Comparison of ENCODE assay signal across 10 mouse cellular contexts in genomic region chr4:135439904-135440522, GRCm38 (mm10). TPM values are rescaled to one million over a fixed set of nuclear protein-coding genes. Genes with fewer than 3 reads are reported as not detected.
DNase-seq lines count a peak whose midpoint lies in the region; ATAC-seq lines count a peak whose summit lies in the region.
"Had no signal": no experiment of that assay in that cellular context is flagged by ENCODE, and none has a peak within 500 bp of the region (broad histone marks: within the 10 kb centered on the region; RNA-seq: fewer than 3 reads in every experiment).

No protein-coding gene starts in this region.

- no peaks in the 10 kb centered on the region for H3K27me3 ChIP-seq in hindbrain, embryonic 11.5 days (ENCODE audit: control insufficient read depth, insufficient read depth, low read length)
- H3K27me3 ChIP-seq in hindbrain, embryonic 14.5 days (ENCODE audit: control insufficient read depth, insufficient read depth, low read length), result no peaks in the 10 kb centered on the region
- no peaks in the 10 kb centered on the region for H3K27me3 ChIP-seq in liver, embryonic 15.5 days
- H3K27me3 ChIP-seq: embryonic facial prominence, embryonic 12.5 days had no signal

- peak; percentile 57 for DNase-seq in hindbrain, embryonic 11.5 days (ENCODE audit: low spot score)
- DNase-seq in hindbrain, embryonic 14.5 days (ENCODE audit: low spot score), result no peak
- peak; percentile 81 for DNase-seq in MEL-GATA-1-ER (ENCODE audit: extremely low read depth, low read depth)
- peak; percentile 25 for DNase-seq in spleen, adult 12 weeks (ENCODE audit: low spot score)
- DNase-seq in layer of hippocampus, postnatal 36 days, result no peak
- no peak for DNase-seq in adrenal gland, adult 8-10 months

- H3K27ac ChIP-seq in hindbrain, embryonic 11.5 days (ENCODE audit: low read depth, low read length), result no peak overlapping the region
- H3K27ac ChIP-seq in hindbrain, embryonic 14.5 days, result no peak overlapping the region
- H3K27ac ChIP-seq in liver, embryonic 15.5 days (replicated peaks), result peak overlapping the region; percentile 94

- no peaks in the 10 kb centered on the region for H3K9me3 ChIP-seq in hindbrain, embryonic 11.5 days (ENCODE audit: control insufficient read depth, low read length)
- H3K9me3 ChIP-seq in hindbrain, embryonic 14.5 days (ENCODE audit: control insufficient read depth, low read length), result no peaks in the 10 kb centered on the region
- no peaks in the 10 kb centered on the region for H3K9me3 ChIP-seq in liver, embryonic 15.5 days (replicated peaks)
- H3K9me3 ChIP-seq: embryonic facial prominence, embryonic 12.5 days had no signal

- no peaks in the 10 kb centered on the region for H3K4me1 ChIP-seq in hindbrain, embryonic 11.5 days (replicated peaks; ENCODE audit: control insufficient read depth, insufficient read depth, low read length)
- peaks cover 5% of the 10 kb centered on the region; the same call in 1 of the 2 replicates for H3K4me1 ChIP-seq in hindbrain, embryonic 14.5 days (replicated peaks; ENCODE audit: control insufficient read depth, insufficient read depth, low read length)
- H3K4me1 ChIP-seq in liver, embryonic 15.5 days (replicated peaks), result peaks cover 51% of the 10 kb centered on the region
- H3K4me1 ChIP-seq: embryonic facial prominence, embryonic 12.5 days had no signal

- 58% methylated on average over 9 of the region's 9 CpGs for WGBS in hindbrain, embryonic 11.5 days
- WGBS in hindbrain, embryonic 14.5 days, result 61% methylated on average over 9 of the region's 9 CpGs
- WGBS in liver, embryonic 15.5 days (ENCODE audit: insufficient replicate concordance), result 10% methylated on average over 9 of the region's 9 CpGs

- no peaks in the 10 kb centered on the region for H3K36me3 ChIP-seq in hindbrain, embryonic 11.5 days (ENCODE audit: control insufficient read depth, insufficient read depth, low read length)
- H3K36me3 ChIP-seq in hindbrain, embryonic 14.5 days (replicated peaks; ENCODE audit: control insufficient read depth, insufficient read depth), result no peaks in the 10 kb centered on the region
- no peaks in the 10 kb centered on the region for H3K36me3 ChIP-seq in liver, embryonic 15.5 days (replicated peaks)
- H3K36me3 ChIP-seq: embryonic facial prominence, embryonic 12.5 days had no signal

- ATAC-seq in hindbrain, embryonic 11.5 days (ENCODE audit: low FRiP score), result no peak
- no peak for ATAC-seq in hindbrain, embryonic 14.5 days (ENCODE audit: low FRiP score)
- ATAC-seq in erythroid progenitor cell, adult 5-6 weeks (replicated peaks; ENCODE audit: low FRiP score, poor library complexity, severe bottlenecking), result peak; percentile 88
- ATAC-seq in liver, embryonic 15.5 days (ENCODE audit: insufficient read depth), result peak; percentile 76

- no peak overlapping the region for H3K9ac ChIP-seq in hindbrain, embryonic 11.5 days (ENCODE audit: low read depth, low read length)
- no peak overlapping the region for H3K9ac ChIP-seq in hindbrain, embryonic 14.5 days
- H3K9ac ChIP-seq in liver, embryonic 15.5 days, result no peak overlapping the region
- H3K9ac ChIP-seq: embryonic facial prominence, embryonic 12.5 days had no signal

- no peak overlapping the region for H3K4me2 ChIP-seq in hindbrain, embryonic 11.5 days (replicated peaks; ENCODE audit: low read depth, low read length)
- no peak overlapping the region for H3K4me2 ChIP-seq in hindbrain, embryonic 14.5 days (replicated peaks)
- H3K4me2 ChIP-seq in liver, embryonic 15.5 days, result peak overlapping the region; percentile 65

- H3K4me3 ChIP-seq in hindbrain, embryonic 11.5 days (ENCODE audit: low read depth, low read length), result no peak overlapping the region
- H3K4me3 ChIP-seq in hindbrain, embryonic 14.5 days (replicated peaks; ENCODE audit: low read length), result no peak overlapping the region
- H3K4me3 ChIP-seq in liver, embryonic 15.5 days (replicated peaks), result peak overlapping the region; percentile 29
- H3K4me3 ChIP-seq: myocyte had no signal

RNA-seq across cellular contexts. Expression of gene Rcan3, which starts 6.4 kb away (rescaled TPM):
- polyA plus RNA-seq in hindbrain, embryonic 11.5 days (2014; fragmentation: Nextera tagmentation; extraction: Ambion mirVana), result 11.0 and 13.9 TPM in 2 replicates
- 46.0 and 48.8 TPM in 2 replicates for polyA plus RNA-seq in hindbrain, embryonic 14.5 days (2014; fragmentation: Nextera tagmentation; extraction: Ambion mirVana)
- total RNA-seq in erythroid progenitor cell, adult 5-6 weeks (2015; ENCODE audit: low replicate concordance), result 8.0 and 10.8 TPM in 2 replicates
- total RNA-seq in erythroid progenitor cell, adult 5-6 weeks (2017; ENCODE audit: low replicate concordance), result 8.5 and 9.1 TPM in 2 replicates
- 3.1 and 3.4 TPM in 2 replicates for polyA plus RNA-seq in liver, embryonic 15.5 days (2015; fragmentation: Nextera tagmentation; extraction: Ambion mirVana)
- 10 to 100 TPM; 26.8 to 27.5 TPM for total RNA-seq in layer of hippocampus, postnatal 36 days (2021)
- total RNA-seq in adrenal gland, adult 8-10 months (2022), result 10 to 100 TPM; 19.1 to 33.0 (median 27.2) TPM

RNA-seq across cellular contexts. Expression of gene Ncmap, which starts 42.0 kb away (rescaled TPM):
- 0.75 TPM in 1 of 2 replicates, not detected in the other for polyA plus RNA-seq in hindbrain, embryonic 11.5 days (2014; fragmentation: Nextera tagmentation; extraction: Ambion mirVana)
- polyA plus RNA-seq in hindbrain, embryonic 14.5 days (2014; fragmentation: Nextera tagmentation; extraction: Ambion mirVana), result 0.90 and 1.0 TPM in 2 replicates
- total RNA-seq in erythroid progenitor cell, adult 5-6 weeks (2015; ENCODE audit: low replicate concordance), result not detected in 2 replicates
- not detected in 2 replicates for total RNA-seq in erythroid progenitor cell, adult 5-6 weeks (2017; ENCODE audit: low replicate concordance)
- polyA plus RNA-seq in liver, embryonic 15.5 days (2015; fragmentation: Nextera tagmentation; extraction: Ambion mirVana), result 0.12 TPM in 1 of 2 replicates, not detected in the other
- under 1 TPM; 0.47 to 0.56 TPM for total RNA-seq in layer of hippocampus, postnatal 36 days (2021)
- total RNA-seq in adrenal gland, adult 8-10 months (2022), result 1 to 10 TPM in 1 of 4 experiments, under 1 TPM in 3; 0.46 to 1.0 (median 0.67) TPM

RNA-seq across cellular contexts. Expression of gene Stpg1, which starts 54.6 kb away (rescaled TPM):
- 0.79 and 1.0 TPM in 2 replicates for polyA plus RNA-seq in hindbrain, embryonic 11.5 days (2014; fragmentation: Nextera tagmentation; extraction: Ambion mirVana)
- polyA plus RNA-seq in hindbrain, embryonic 14.5 days (2014; fragmentation: Nextera tagmentation; extraction: Ambion mirVana), result 0.20 and 0.29 TPM in 2 replicates
- not detected in 2 replicates for total RNA-seq in erythroid progenitor cell, adult 5-6 weeks (2015; ENCODE audit: low replicate concordance)
- total RNA-seq in erythroid progenitor cell, adult 5-6 weeks (2017; ENCODE audit: low replicate concordance), result not detected in 2 replicates
- not detected in 2 replicates for polyA plus RNA-seq in liver, embryonic 15.5 days (2015; fragmentation: Nextera tagmentation; extraction: Ambion mirVana)
- total RNA-seq in layer of hippocampus, postnatal 36 days (2021), result 1 to 10 TPM; 1.1 to 1.8 TPM
- 1 to 10 TPM in 2 of 4 experiments, under 1 TPM in 2; 0.84 to 1.8 (median 1.1) TPM for total RNA-seq in adrenal gland, adult 8-10 months (2022)
- polyA plus RNA-seq: myocyte had no signal

RNA-seq across cellular contexts. Expression of gene Nipal3, which starts 54.8 kb away (rescaled TPM):
- polyA plus RNA-seq in hindbrain, embryonic 11.5 days (2014; fragmentation: Nextera tagmentation; extraction: Ambion mirVana), result 2.7 and 5.8 TPM in 2 replicates
- polyA plus RNA-seq in hindbrain, embryonic 14.5 days (2014; fragmentation: Nextera tagmentation; extraction: Ambion mirVana), result 7.2 and 11.0 TPM in 2 replicates
- total RNA-seq in erythroid progenitor cell, adult 5-6 weeks (2015; ENCODE audit: low replicate concordance), result 7.1 and 7.9 TPM in 2 replicates
- total RNA-seq in erythroid progenitor cell, adult 5-6 weeks (2017; ENCODE audit: low replicate concordance), result 8.5 and 17.2 TPM in 2 replicates
- 3.1 and 3.9 TPM in 2 replicates for polyA plus RNA-seq in liver, embryonic 15.5 days (2015; fragmentation: Nextera tagmentation; extraction: Ambion mirVana)
- 10 to 100 TPM; 78.2 to 85.6 TPM for total RNA-seq in layer of hippocampus, postnatal 36 days (2021)
- 10 to 100 TPM; 22.1 to 31.0 (median 26.2) TPM for total RNA-seq in adrenal gland, adult 8-10 months (2022)

Comparison
In these comparisons a context has a peak if more than half of its experiments do, and no peak if none do; other contexts are left out.
1. DNase-seq: peak in hindbrain, embryonic 11.5 days (single experiment), MEL-GATA-1-ER (single experiment) and spleen, adult 12 weeks (single experiment); none in hindbrain, embryonic 14.5 days (single experiment), layer of hippocampus, postnatal 36 days (0 of 2) and adrenal gland, adult 8-10 months (single experiment).
2. ATAC-seq: peak in erythroid progenitor cell, adult 5-6 weeks (single experiment) and liver, embryonic 15.5 days (single experiment); none in hindbrain, embryonic 11.5 days (single experiment) and hindbrain, embryonic 14.5 days (single experiment).